Mouse (Mus musculus): Measurements from ENCODE around the gene Commd4. TPM values are rescaled to one million over a fixed set of nuclear protein-coding genes. Genes with fewer than 3 reads are reported as not detected.
"Not testable (repeated sequence)": the region's sequence is repeated elsewhere in the genome, so short reads cannot be mapped to it uniquely, and the experiment has no call there.

The Commd4 gene
- polyA plus RNA-seq (2015; fragmentation: Nextera tagmentation; extraction: Ambion mirVana), result 126 and 133 TPM in 2 replicates

GRCm38 (mm10) chr9:57158013-57158470 lies at the start of gene Commd4:
Gene Commd4, minus strand, starts transcription at chr9:57158331.
- peak within 1 kb of the TSS; percentile 98 for H3K4me2 ChIP-seq (ENCODE audit: low read length)
- no peak for TF ChIP-seq CTCF (IDR thresholded peaks at IDR 0.05; ENCODE audit: low read depth)
- H3K9ac ChIP-seq (ENCODE audit: low read depth, low read length), result peak within 1 kb of the TSS; percentile 68
- H3K27ac ChIP-seq, result 0 out of 2 replicates have a peak within 1 kb of the TSS, but pooled peaks have one; percentile 42
- 0% methylated on average over 24 of the region's 24 CpGs for WGBS
- ATAC-seq (replicated peaks; ENCODE audit: low FRiP score, low read depth) (peak; percentile 86), DNase-seq (ENCODE audit: low spot score) (peak; percentile 99)
- H3K4me1 ChIP-seq (replicated peaks; ENCODE audit: insufficient read depth, low read length), result peaks cover 10% of the 10 kb centered on the region; the same call in 1 of the 2 replicates
- H3K9me3 ChIP-seq (replicated peaks; ENCODE audit: low read length), result no peaks in the 10 kb centered on the region
- H3K27me3 ChIP-seq (ENCODE audit: insufficient read depth, low read length), result no peaks in the 10 kb centered on the region
- H3K36me3 ChIP-seq (ENCODE audit: insufficient read depth, low read length), result peaks cover 8% of the 10 kb centered on the region; the same call in 1 of the 2 replicates
- peak within 1 kb of the TSS; percentile 75 for H3K4me3 ChIP-seq (replicated peaks; ENCODE audit: low read depth, low read length)

- Histone ChIP-seq H3K4me2 (ENCODE audit: low read length) (no peak overlapping the region), H3K9me3 (replicated peaks; ENCODE audit: low read length) (no peaks in the 10 kb centered on the region), H3K9ac (ENCODE audit: low read depth, low read length) (no peak overlapping the region), H3K27ac (no peak overlapping the region), H3K36me3 (ENCODE audit: insufficient read depth, low read length) (no peaks in the 10 kb centered on the region), H3K4me3 (replicated peaks; ENCODE audit: low read depth, low read length) (no peak overlapping the region), H3K27me3 (ENCODE audit: insufficient read depth, low read length) (no peaks in the 10 kb centered on the region), H3K4me1 (replicated peaks; ENCODE audit: insufficient read depth, low read length) (no peaks in the 10 kb centered on the region)
- no peak for TF ChIP-seq CTCF (IDR thresholded peaks at IDR 0.05; ENCODE audit: low read depth)
- no peak for ATAC-seq (replicated peaks; ENCODE audit: low FRiP score, low read depth)
- DNase-seq (ENCODE audit: low spot score), result no peak
- WGBS, result 64% methylated on average over 2 of the region's 2 CpGs
Observed at GRCm38 (mm10) chr9:57206896-57207295, 48.8 kb upstream of the Commd4 start.

GRCm38 (mm10) chr9:57203571-57203970 lies 45.4 kb upstream of the Commd4 start:
- H3K27me3 ChIP-seq (ENCODE audit: insufficient read depth, low read length); H3K4me3 ChIP-seq (replicated peaks; ENCODE audit: low read depth, low read length); H3K36me3 ChIP-seq (ENCODE audit: insufficient read depth, low read length); H3K4me2 ChIP-seq (ENCODE audit: low read length); H3K9ac ChIP-seq (ENCODE audit: low read depth, low read length); DNase-seq (ENCODE audit: low spot score); H3K4me1 ChIP-seq (replicated peaks; ENCODE audit: insufficient read depth, low read length); H3K27ac ChIP-seq; ATAC-seq (replicated peaks; ENCODE audit: low FRiP score, low read depth); H3K9me3 ChIP-seq (replicated peaks; ENCODE audit: low read length): not testable (repeated sequence)
- WGBS, result 81% methylated on average over 12 of the region's 13 CpGs

DNA sequence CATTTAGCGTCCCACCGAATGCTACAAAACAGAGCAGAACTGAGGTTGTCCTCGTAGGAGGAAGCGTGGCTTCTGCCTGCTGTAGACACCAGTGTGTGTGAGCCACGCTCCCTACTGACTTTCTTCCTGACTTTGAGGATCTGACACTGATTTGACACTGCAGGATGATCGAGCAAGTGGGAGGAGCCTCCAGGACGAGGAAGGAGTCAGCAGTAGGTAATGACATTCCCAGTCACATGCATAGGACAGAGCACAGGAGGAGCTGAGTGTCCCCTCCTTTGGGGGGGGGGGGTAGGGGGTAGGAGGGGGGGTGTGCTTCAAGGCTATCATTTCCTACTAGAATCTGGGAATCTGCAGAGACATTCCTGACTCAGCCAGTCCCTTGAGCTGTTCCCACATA lies 44.9 kb upstream of the Commd4 start:
- Histone ChIP-seq H3K9ac (ENCODE audit: low read depth, low read length) (no peak overlapping the region), H3K27ac (no peak overlapping the region), H3K4me2 (ENCODE audit: low read length) (no peak overlapping the region), H3K27me3 (ENCODE audit: insufficient read depth, low read length) (no peaks in the 10 kb centered on the region), H3K4me1 (replicated peaks; ENCODE audit: insufficient read depth, low read length) (no peaks in the 10 kb centered on the region), H3K9me3 (replicated peaks; ENCODE audit: low read length) (no peaks in the 10 kb centered on the region), H3K36me3 (ENCODE audit: insufficient read depth, low read length) (no peaks in the 10 kb centered on the region), H3K4me3 (replicated peaks; ENCODE audit: low read depth, low read length) (no peak overlapping the region)
- no peak for DNase-seq (ENCODE audit: low spot score)
- WGBS, result 75% methylated on average over 7 of the region's 7 CpGs
- TF ChIP-seq CTCF (IDR thresholded peaks at IDR 0.05; ENCODE audit: low read depth), result no peak
- ATAC-seq (replicated peaks; ENCODE audit: low FRiP score, low read depth), result no peak

GRCm38 (mm10) chr9:57197414-57197813 lies 39.3 kb upstream of the Commd4 start:
- TF ChIP-seq CTCF (IDR thresholded peaks at IDR 0.05; ENCODE audit: low read depth), result no peak
- Histone ChIP-seq H3K4me2 (ENCODE audit: low read length) (no peak overlapping the region), H3K9ac (ENCODE audit: low read depth, low read length) (no peak overlapping the region), H3K4me3 (replicated peaks; ENCODE audit: low read depth, low read length) (no peak overlapping the region), H3K9me3 (replicated peaks; ENCODE audit: low read length) (no peaks in the 10 kb centered on the region), H3K36me3 (ENCODE audit: insufficient read depth, low read length) (no peaks in the 10 kb centered on the region), H3K27ac (no peak overlapping the region), H3K27me3 (ENCODE audit: insufficient read depth, low read length) (no peaks in the 10 kb centered on the region), H3K4me1 (replicated peaks; ENCODE audit: insufficient read depth, low read length) (no peaks in the 10 kb centered on the region)
- DNase-seq (ENCODE audit: low spot score) (no peak), ATAC-seq (replicated peaks; ENCODE audit: low FRiP score, low read depth) (no peak)
- WGBS, result 83% methylated on average over 8 of the region's 8 CpGs

DNA sequence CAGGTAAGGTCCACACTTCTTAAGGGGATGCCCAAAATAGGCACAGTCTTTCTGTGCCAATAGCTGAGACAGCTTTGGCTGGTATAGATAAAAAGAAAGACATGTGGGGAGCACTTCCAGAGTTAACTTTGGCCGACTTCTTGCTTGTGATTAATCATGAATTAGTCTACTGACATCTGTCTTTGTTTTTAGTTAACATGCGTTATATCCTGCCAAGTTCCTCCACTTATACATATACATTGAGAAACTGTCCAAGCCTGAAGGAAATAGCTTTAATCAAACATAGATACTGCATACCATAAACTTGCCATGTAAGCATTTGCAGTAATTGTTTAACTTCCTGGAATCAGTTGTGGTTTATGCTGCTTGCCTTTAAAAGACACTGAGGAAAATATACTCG lies 38.6 kb upstream of the Commd4 start:
- WGBS, result 53% methylated on average over 3 of the region's 3 CpGs
- TF ChIP-seq CTCF (IDR thresholded peaks at IDR 0.05; ENCODE audit: low read depth), result no peak
- DNase-seq (ENCODE audit: low spot score), result no peak
- no peak for ATAC-seq (replicated peaks; ENCODE audit: low FRiP score, low read depth)
- H3K27ac ChIP-seq, result no peak overlapping the region
- no peaks in the 10 kb centered on the region for H3K9me3 ChIP-seq (replicated peaks; ENCODE audit: low read length)
- H3K36me3 ChIP-seq (ENCODE audit: insufficient read depth, low read length), result no peaks in the 10 kb centered on the region
- H3K4me3 ChIP-seq (replicated peaks; ENCODE audit: low read depth, low read length), result no peak overlapping the region
- no peaks in the 10 kb centered on the region for H3K27me3 ChIP-seq (ENCODE audit: insufficient read depth, low read length)
- H3K4me2 ChIP-seq (ENCODE audit: low read length), result no peak overlapping the region
- H3K9ac ChIP-seq (ENCODE audit: low read depth, low read length), result no peak overlapping the region
- H3K4me1 ChIP-seq (replicated peaks; ENCODE audit: insufficient read depth, low read length), result no peaks in the 10 kb centered on the region

DNA sequence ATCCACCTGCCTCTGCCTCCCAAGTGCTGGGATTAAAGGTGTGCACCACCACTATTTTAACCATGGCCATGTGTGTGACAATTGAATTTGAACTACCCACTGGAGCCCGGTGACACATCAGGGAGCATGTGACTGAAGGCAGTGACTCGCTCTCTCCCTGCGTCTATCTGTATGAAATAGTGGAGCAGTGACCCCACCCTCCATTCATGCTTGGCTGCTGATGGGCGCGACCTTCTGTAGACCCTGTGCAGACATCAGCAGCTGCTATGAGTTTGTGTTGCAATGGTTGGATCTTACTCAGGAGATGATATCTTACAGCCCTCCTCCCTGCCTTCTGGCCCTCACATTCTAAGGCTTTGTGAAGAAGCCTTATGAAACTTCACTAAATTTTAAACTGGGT lies 10.3 kb upstream of the Commd4 start:
- H3K27me3 ChIP-seq (ENCODE audit: insufficient read depth, low read length), result no peaks in the 10 kb centered on the region
- no peak overlapping the region for H3K9ac ChIP-seq (ENCODE audit: low read depth, low read length)
- no peak for ATAC-seq (replicated peaks; ENCODE audit: low FRiP score, low read depth)
- TF ChIP-seq CTCF (IDR thresholded peaks at IDR 0.05; ENCODE audit: low read depth), result no peak
- WGBS, result 67% methylated on average over 5 of the region's 5 CpGs
- no peaks in the 10 kb centered on the region for H3K36me3 ChIP-seq (ENCODE audit: insufficient read depth, low read length)
- no peak overlapping the region for H3K27ac ChIP-seq
- H3K4me3 ChIP-seq (replicated peaks; ENCODE audit: low read depth, low read length), result no peak overlapping the region
- no peaks in the 10 kb centered on the region for H3K4me1 ChIP-seq (replicated peaks; ENCODE audit: insufficient read depth, low read length)
- no peaks in the 10 kb centered on the region for H3K9me3 ChIP-seq (replicated peaks; ENCODE audit: low read length)
- no peak overlapping the region for H3K4me2 ChIP-seq (ENCODE audit: low read length)
- DNase-seq (ENCODE audit: low spot score), result no peak
